Mouse (Mus musculus): ENCODE measurements around the gene Esp8.
"Not testable (repeated sequence)": the region's sequence is repeated elsewhere in the genome, so short reads cannot be mapped to it uniquely, and the experiment has no call there.

Esp8 gene

DNA sequence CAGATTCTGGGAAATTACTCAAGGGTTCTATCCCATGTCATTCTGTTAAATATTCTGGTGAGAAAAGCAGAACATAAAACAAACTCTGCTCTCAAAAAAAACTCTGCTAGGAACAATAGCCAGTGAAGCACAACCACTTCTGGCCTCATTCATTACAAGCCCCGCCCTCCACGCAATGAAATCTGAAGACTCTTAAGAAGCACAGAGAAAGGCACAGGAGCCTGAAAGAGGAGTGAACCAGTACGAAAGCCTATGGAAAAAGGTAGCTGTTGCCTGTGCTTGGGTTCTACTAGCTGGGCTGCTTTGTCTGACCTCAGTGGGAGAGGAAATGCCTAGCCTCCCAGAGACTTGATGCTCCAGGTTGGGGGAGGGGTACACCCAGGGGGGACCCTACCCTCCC, at the start of gene Esp8:
TSS of gene Esp8 (plus strand) at position 205 of the 400 bp plus-strand sequence.
- no peak for DNase-seq

DNA sequence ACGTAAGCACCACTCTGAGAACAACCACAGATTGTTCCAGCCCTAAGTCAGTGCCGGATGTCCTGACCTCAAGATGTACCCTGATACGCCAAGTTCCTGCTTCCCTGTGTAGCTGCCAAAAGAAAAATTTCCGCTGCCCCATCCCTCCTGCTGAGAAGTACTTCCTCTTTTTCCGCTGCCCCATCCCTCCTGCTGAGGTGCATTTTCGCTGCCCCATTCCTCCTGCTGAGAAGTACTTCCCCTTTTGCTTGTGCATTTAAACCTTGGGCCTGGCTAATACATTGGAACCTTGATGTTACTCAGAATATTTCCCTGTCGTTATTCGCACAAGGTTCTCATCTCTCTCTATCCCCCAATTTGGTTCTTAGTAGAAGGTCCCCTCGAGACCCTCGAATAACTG, 36.3 kb upstream of the Esp8 start:
- DNase-seq, result not testable (repeated sequence)

DNA sequence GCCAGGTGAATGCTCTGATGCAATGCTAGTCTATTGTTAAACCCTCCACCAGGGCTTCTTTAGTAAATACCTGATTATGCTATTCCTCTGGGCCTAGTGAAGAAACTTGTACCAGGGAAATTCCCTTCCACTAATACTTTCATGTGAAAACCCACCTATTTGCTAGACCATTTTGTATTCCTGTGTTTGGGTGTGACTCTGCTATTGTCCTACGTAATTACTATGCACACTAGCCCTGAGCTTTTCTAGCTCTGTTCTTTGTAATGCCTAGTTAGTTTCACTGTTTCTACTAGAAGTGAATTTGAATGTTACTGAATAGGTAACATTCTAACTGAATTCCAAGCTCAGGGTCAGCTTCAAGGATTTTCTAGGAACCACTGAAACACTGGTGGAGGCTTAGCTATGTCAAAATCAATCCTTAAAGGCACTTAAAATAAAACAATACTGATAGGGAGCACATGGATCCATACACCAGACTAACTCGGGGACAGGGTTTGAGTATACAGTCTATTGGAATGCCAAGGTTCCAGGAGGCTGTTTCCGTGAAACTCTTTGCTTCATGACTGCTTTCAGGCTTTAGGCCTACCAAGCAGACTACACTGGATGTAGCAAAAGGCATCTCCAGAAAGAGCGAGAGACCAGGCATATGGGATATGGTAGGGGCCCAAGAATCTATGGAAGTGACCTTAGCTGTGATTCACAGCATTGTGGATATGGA, 24.2 kb upstream of the Esp8 start:
- DNase-seq, result not testable (repeated sequence)

DNA sequence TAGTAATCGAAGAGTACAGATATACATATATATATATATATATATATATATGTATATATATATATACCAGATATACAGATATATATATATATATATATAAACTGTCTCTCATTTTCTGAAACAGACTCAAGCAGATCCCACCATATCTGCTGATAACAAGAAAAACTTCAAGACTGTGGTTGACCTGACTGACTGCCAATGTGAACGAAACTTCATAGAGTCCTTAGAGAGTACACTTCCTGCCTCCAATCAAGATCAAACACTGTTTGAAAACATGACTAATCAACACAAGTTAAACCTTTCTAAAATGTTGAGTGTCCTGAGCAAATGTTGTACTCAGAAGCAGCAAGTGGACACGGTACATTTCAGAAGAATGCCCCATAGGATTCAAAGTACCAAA, 10.0 kb downstream of the Esp8 start:
- DNase-seq, result no peak

DNA sequence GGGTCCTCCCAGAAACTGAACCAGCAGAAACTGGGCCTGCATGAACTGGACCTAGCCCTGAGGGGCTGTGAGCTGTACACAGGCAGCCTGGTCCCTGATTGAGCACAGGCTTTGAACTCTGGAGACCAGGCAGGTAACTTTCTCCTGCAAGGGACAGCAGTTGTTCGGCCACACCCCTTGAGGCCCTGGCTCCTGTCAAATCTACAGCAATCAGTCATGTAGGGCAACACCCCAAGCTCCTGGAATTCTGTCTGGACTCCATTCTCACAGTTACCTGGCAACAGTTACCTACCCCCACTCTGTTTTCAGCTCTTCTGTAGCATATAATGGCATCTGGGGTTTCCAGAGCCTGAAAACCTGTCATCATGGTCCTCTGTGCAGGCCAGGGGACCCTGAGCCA, 11.3 kb downstream of the Esp8 start:
- no peak for DNase-seq

DNA sequence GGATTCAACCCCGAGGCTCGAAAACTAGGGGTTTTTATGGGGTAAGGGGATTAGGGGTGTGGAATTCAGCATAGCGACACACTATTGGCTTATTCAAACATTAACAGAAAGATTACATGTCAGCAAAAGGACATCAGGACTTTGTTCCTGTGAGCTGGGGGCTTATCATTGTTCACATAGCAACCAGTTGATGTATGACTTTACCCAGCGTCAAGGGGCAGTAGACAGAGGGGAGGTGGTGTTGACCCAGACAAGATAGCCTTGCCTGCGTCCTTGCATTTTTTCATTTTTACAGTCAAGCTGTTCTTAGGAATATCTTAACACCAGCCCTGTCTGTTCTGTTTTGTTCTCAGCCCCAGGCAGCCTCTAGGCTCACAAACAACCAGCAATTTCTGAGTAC, 27.2 kb downstream of the Esp8 start:
- DNase-seq, result not testable (repeated sequence)

DNA sequence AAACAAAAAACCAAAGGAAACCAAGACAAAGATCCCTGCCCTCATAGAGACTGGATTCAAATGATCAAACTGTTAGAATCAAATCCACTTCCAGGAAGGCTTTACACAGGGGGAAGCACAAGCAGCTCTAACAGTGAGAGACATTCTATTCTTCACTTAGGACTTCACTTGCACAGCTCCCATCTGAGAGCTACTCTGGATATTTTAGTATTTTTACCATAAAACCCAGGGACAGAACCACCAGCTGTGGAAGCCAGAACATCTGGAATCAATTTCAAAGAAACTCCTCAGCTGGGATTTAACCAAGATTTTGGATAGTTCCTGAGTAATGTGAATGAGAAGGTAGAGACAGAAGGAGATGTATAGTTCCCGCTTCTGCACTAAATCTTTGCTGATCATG, 33.6 kb downstream of the Esp8 start:
- no peak for DNase-seq

DNA sequence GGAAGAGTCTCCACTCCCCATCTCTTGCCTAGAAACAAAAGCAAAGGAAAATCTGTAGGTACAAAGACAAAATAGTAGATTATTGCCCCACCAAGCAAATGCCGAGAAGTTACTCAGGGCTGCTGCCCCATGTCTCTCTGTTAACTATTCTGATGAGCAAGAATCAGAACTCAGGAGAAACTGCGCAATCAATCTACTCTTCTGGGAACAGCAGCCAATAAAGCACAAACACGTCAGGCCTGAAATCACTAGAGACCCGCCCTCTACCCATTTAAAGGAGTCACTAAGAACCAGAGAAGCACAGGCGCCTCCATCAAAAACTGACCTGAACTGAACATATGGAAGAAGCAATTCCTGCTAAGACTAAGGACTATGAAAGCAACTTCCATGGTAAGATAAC, 41.4 kb downstream of the Esp8 start, which contains the start of gene Esp6:
TSS of gene Esp6 (plus strand) at position 301 of the 400 bp plus-strand sequence.
- DNase-seq, result no peak
